ENCODE assay signal across 19 mouse cellular contexts in genomic region chr9:32722969-32723368, GRCm38 (mm10).
DNase-seq lines count a peak whose midpoint lies in the region; ATAC-seq and TF ChIP-seq lines count a peak whose summit lies in the region.
"Had no signal": no experiment of that assay in that cellular context is flagged by ENCODE, and none has a peak within 500 bp of the region (broad histone marks: within the 10 kb centered on the region; RNA-seq: fewer than 3 reads in every experiment).

No protein-coding gene starts in this region.

- TF ChIP-seq EP300 in lung, postnatal 0 days (IDR thresholded peaks at IDR 0.05) = no peak

- peaks cover 4% of the 10 kb centered on the region; the same call in 1 of the 2 replicates for H3K4me1 ChIP-seq in lung, postnatal 0 days (ENCODE audit: insufficient read depth, low read depth, low read length)
- H3K4me1 ChIP-seq in lung, adult 2 months (ENCODE audit: control insufficient read depth, insufficient read depth, low read length) = peaks cover 51% of the 10 kb centered on the region

- DNase-seq in lung, postnatal 0 days (ENCODE audit: low spot score) = no peak
- no peak for DNase-seq in lung, adult 2 months
- DNase-seq in CD4-positive helper T cell, adult 2 months (ENCODE audit: low read depth, low spot score) = peak; percentile 79
- DNase-seq in T-cell, adult 2 months (ENCODE audit: low spot score) = peak; percentile 70
- DNase-seq in naive thymus-derived CD4-positive, alpha-beta T cell, adult 2 months (ENCODE audit: low read depth) = peak; percentile 84
- no peak for DNase-seq in natural killer cell, adult 2 months (ENCODE audit: low spot score in 2 of 2)
- no peak for DNase-seq in cerebellum, postnatal 14 days
- DNase-seq: adrenal gland, postnatal 14 days; cerebellum, adult 18-20 months; cerebellum, adult 9-11 months; gastrocnemius, adult 2 months; heart, adult 18-20 months had no signal

- no peaks in the 10 kb centered on the region; the same call in 1 of the 2 replicates for H3K36me3 ChIP-seq in lung, postnatal 0 days (ENCODE audit: insufficient read depth, low read length)
- H3K36me3 ChIP-seq: embryonic facial prominence, embryonic 10.5 days; G1E; heart, embryonic 15.5 days; hindbrain, embryonic 10.5 days had no signal

- no peak overlapping the region for H3K4me2 ChIP-seq in lung, postnatal 0 days (replicated peaks; ENCODE audit: low read depth, low read length)
- H3K4me2 ChIP-seq: forebrain, embryonic 13.5 days; heart, embryonic 11.5 days; heart, embryonic 15.5 days; hindbrain, embryonic 14.5 days had no signal

- WGBS in lung, postnatal 0 days = 73% methylated on average over 3 of the region's 3 CpGs
- 48% methylated on average over 3 of the region's 3 CpGs for WGBS in lung, adult 2 months

- no peaks in the 10 kb centered on the region for H3K27me3 ChIP-seq in lung, postnatal 0 days (replicated peaks; ENCODE audit: insufficient read depth, low read length)
- H3K27me3 ChIP-seq: forebrain, embryonic 13.5 days; heart, embryonic 15.5 days had no signal

- no peak for TF ChIP-seq POLR2A in lung, adult 2 months (IDR thresholded peaks at IDR 0.05; ENCODE audit: borderline replicate concordance, extremely low read depth, low read depth, low read length)

- no peak overlapping the region for H3K9ac ChIP-seq in lung, postnatal 0 days (replicated peaks; ENCODE audit: low read depth)
- H3K9ac ChIP-seq: forebrain, embryonic 13.5 days; heart, embryonic 15.5 days; hindbrain, embryonic 14.5 days had no signal

- 0 out of 2 replicates have a peak overlapping the region, but pooled peaks have one; percentile 5 for H3K27ac ChIP-seq in lung, postnatal 0 days (ENCODE audit: low read length)
- H3K27ac ChIP-seq: embryonic facial prominence, embryonic 10.5 days; forebrain, embryonic 13.5 days; heart, embryonic 15.5 days; hindbrain, embryonic 10.5 days; hindbrain, embryonic 14.5 days had no signal

- no peak overlapping the region for H3K4me3 ChIP-seq in lung, postnatal 0 days (ENCODE audit: low read depth, low read length)
- no peak overlapping the region for H3K4me3 ChIP-seq in lung, adult 2 months (replicated peaks; ENCODE audit: extremely low read depth, low read depth, low read length)
- H3K4me3 ChIP-seq: embryonic facial prominence, embryonic 10.5 days; forebrain, embryonic 13.5 days; gastrocnemius, adult 2 months; heart, embryonic 15.5 days; hindbrain, embryonic 10.5 days had no signal

- no peak for ATAC-seq in lung, postnatal 0 days
- ATAC-seq: forebrain, embryonic 13.5 days had no signal

- no peaks in the 10 kb centered on the region for H3K9me3 ChIP-seq in lung, postnatal 0 days (ENCODE audit: low read length)
- H3K9me3 ChIP-seq: embryonic facial prominence, embryonic 10.5 days; forebrain, embryonic 13.5 days; heart, embryonic 15.5 days had no signal

- no peak for TF ChIP-seq CTCF in lung, postnatal 0 days (IDR thresholded peaks at IDR 0.05)
- no peak for TF ChIP-seq CTCF in lung, adult 2 months (IDR thresholded peaks at IDR 0.05; ENCODE audit: insufficient read depth, low read length)

Comparison
In these comparisons a context has a peak if more than half of its experiments do, and no peak if none do; other contexts are left out.
1. DNase-seq: peak in CD4-positive helper T cell, adult 2 months (single experiment), T-cell, adult 2 months (single experiment) and naive thymus-derived CD4-positive, alpha-beta T cell, adult 2 months (single experiment); none in lung, postnatal 0 days (single experiment), lung, adult 2 months (single experiment), natural killer cell, adult 2 months (0 of 2) and cerebellum, postnatal 14 days (0 of 2).